Mouse (Mus musculus) liver, embryonic 14.5 days (tissue): ENCODE data around the gene Gm17018. TPM values are rescaled to one million over a fixed set of nuclear protein-coding genes. Genes with fewer than 3 reads are reported as not detected.

ENCODE experiments used
- ATAC-seq: fragments of 200-750 bp; cut with Nextera tagmentation; 2 replicates; pipeline ENCODE4 v1.8.0; 2017; ENCODE audit warnings: moderate number of reproducible peaks, mild to moderate bottlenecking, moderate library complexity; ENCODE audit not compliant: insufficient read depth
- DNase-seq, 3 experiments: peaks; one replicate each; pipeline ENCODE4 v3.0.0-alpha.2; 2012 to 2013; ENCODE audit warnings: low read depth in 3 of 3, low spot score in 3 of 3
- H3K27ac ChIP-seq: fragments of 300-500 bp; sonication (generic); 2 replicates; pipeline ENCODE4 v1.5.1; 2014; ENCODE audit warnings: moderate library complexity, mild to moderate bottlenecking, control low read depth, inconsistent platforms
- H3K27me3 ChIP-seq: fragments of 300-500 bp; sonication (generic); 2 replicates; pipeline ENCODE4 v1.6.1; 2014; ENCODE audit warnings: mild to moderate bottlenecking, low read length, moderate library complexity; ENCODE audit not compliant: control insufficient read depth, insufficient read depth
- H3K36me3 ChIP-seq: fragments of 300-500 bp; sonication (generic); replicated peaks from 2 replicates; pipeline ENCODE4 v1.6.1; 2014; ENCODE audit warnings: low read depth; ENCODE audit not compliant: control insufficient read depth, insufficient read depth
- H3K4me1 ChIP-seq, 2 experiments: fragments of 200-500 bp in 1 of 2; fragments of 300-500 bp in 1 of 2; sonication (generic) in 1 of 2; replicated peaks; 2 replicates each; pipeline ENCODE4 v1.6.1; 2012 to 2014; ENCODE audit warnings: antibody characterized with exemption in 1 of 2, inconsistent platforms in 1 of 2, low read length in 1 of 2; ENCODE audit not compliant: control insufficient read depth in 2 of 2, insufficient read depth in 2 of 2
- H3K4me2 ChIP-seq: fragments of 300-500 bp; sonication (generic); 2 replicates; pipeline ENCODE4 v1.6.1; 2014; ENCODE audit warnings: low read depth, mild to moderate bottlenecking, control low read depth, moderate library complexity
- H3K4me3 ChIP-seq, 2 experiments: fragments of 200-500 bp in 1 of 2; fragments of 300-500 bp in 1 of 2; sonication (generic) in 1 of 2; 2 replicates each; pipeline ENCODE4 v1.5.1; 2012 to 2014; ENCODE audit warnings: low read depth in 2 of 2, low read length in 2 of 2, mild to moderate bottlenecking in 2 of 2, control low read depth in 1 of 2, inconsistent platforms in 1 of 2, moderate library complexity in 1 of 2; ENCODE audit not compliant: insufficient read depth in 1 of 2
- H3K9ac ChIP-seq: fragments of 300-500 bp; sonication (generic); replicated peaks from 2 replicates; pipeline ENCODE4 v1.6.1; 2014; ENCODE audit warnings: mild to moderate bottlenecking, control low read depth, moderate library complexity
- H3K9me3 ChIP-seq: fragments of 300-500 bp; sonication (generic); 2 replicates; pipeline ENCODE4 v1.6.1; 2016; ENCODE audit warnings: low read length, mixed read lengths; ENCODE audit not compliant: control insufficient read depth
- CTCF ChIP-seq: IDR thresholded peaks from 2 replicates; pipeline ENCODE4 v1.5.1; 2016; ENCODE audit warnings: antibody characterized with exemption, low read depth, control low read depth
- EP300 ChIP-seq: IDR thresholded peaks from 2 replicates; pipeline ENCODE4 v1.6.1; 2016; ENCODE audit warnings: antibody characterized with exemption, low read depth
- WGBS: fragments of 180-500 bp; shearing (Covaris S2); extraction: QIAGEN DNeasy Blood & Tissue Kit; methylation state at CpG from one replicate; pipeline ENCODE4 v1.1.7; 2014; ENCODE audit not compliant: insufficient replicate concordance; 5-methylcytosine and 5-hydroxymethylcytosine counted together
- polyA plus RNA-seq, 2 experiments: library from polyadenylated mRNA; depleted of rRNA in 1 of 2; stranded (reverse) in 1 of 2; unstranded in 1 of 2; fragments of >200 nt; fragmentation: Nextera tagmentation in 1 of 2; extraction: Ambion mirVana in 1 of 2; gene quantifications; 2 replicates each; pipeline versions ENCODE4 v1.2.1 to v1.2.3; 2012 to 2014

The Gm17018 gene
- polyA plus RNA-seq, 2 experiments = 7.5 to 15.5 TPM

- Histone ChIP-seq H3K4me3 (no peak overlapping the region), H3K36me3 (peaks cover 9% of the 10 kb centered on the region), H3K9me3 (no peaks in the 10 kb centered on the region), H3K27me3 (no peaks in the 10 kb centered on the region), H3K27ac (no peak overlapping the region), H3K4me1 (peaks cover 0 to 15% of the 10 kb centered on the region in 2 experiments; a peak in 3 of 4 replicates), H3K9ac (no peak overlapping the region), H3K4me2 (no peak overlapping the region)
- TF ChIP-seq CTCF (no peak), EP300 (no peak)
- DNase-seq (no peak), ATAC-seq (no peak)
- WGBS = 51% methylated on average over 7 of the region's 7 CpGs
Measured at GRCm38 (mm10) chr19:45533617-45534016, 26.8 kb upstream of the Gm17018 start.

GRCm38 (mm10) chr19:45535214-45535735, 25.1 kb upstream of the Gm17018 start:
- H3K27me3 ChIP-seq = no peaks in the 10 kb centered on the region
- no peak overlapping the region for H3K4me3 ChIP-seq
- H3K36me3 ChIP-seq = no peaks in the 10 kb centered on the region
- no peak overlapping the region for H3K9ac ChIP-seq
- H3K9me3 ChIP-seq = no peaks in the 10 kb centered on the region
- no peak for ATAC-seq
- WGBS = 78% methylated on average over 8 of the region's 8 CpGs
- TF ChIP-seq EP300 (no peak), CTCF (no peak)
- H3K4me1 ChIP-seq = peaks cover 0 to 12% of the 10 kb centered on the region in 2 experiments; a peak in 3 of 4 replicates
- DNase-seq = no peak
- H3K4me2 ChIP-seq = no peak overlapping the region
- no peak overlapping the region for H3K27ac ChIP-seq

- no peak overlapping the region for H3K4me2 ChIP-seq
- no peak for TF ChIP-seq CTCF
- no peak for TF ChIP-seq EP300
- DNase-seq (no peak), ATAC-seq (no peak)
- no peaks in the 10 kb centered on the region for H3K27me3 ChIP-seq
- no peaks in the 10 kb centered on the region for H3K36me3 ChIP-seq
- 58% methylated on average over 6 of the region's 6 CpGs for WGBS
- no peaks in the 10 kb centered on the region for H3K9me3 ChIP-seq
- H3K4me1 ChIP-seq = peaks cover 0 to 12% of the 10 kb centered on the region in 2 experiments; a peak in 3 of 4 replicates
- no peak overlapping the region for H3K9ac ChIP-seq
- H3K4me3 ChIP-seq = no peak overlapping the region
- H3K27ac ChIP-seq = no peak overlapping the region
Measured at GRCm38 (mm10) chr19:45535929-45536328, 24.5 kb upstream of the Gm17018 start.

GRCm38 (mm10) chr19:45537505-45537904, 22.9 kb upstream of the Gm17018 start:
- Histone ChIP-seq H3K4me2 (no peak overlapping the region), H3K27me3 (peaks cover 5% of the 10 kb centered on the region), H3K9ac (no peak overlapping the region), H3K36me3 (no peaks in the 10 kb centered on the region), H3K4me1 (peaks cover 0 to 17% of the 10 kb centered on the region in 2 experiments; a peak in 3 of 4 replicates), H3K9me3 (no peaks in the 10 kb centered on the region), H3K4me3 (no peak overlapping the region), H3K27ac (no peak overlapping the region)
- DNase-seq (no peak), ATAC-seq (no peak)
- TF ChIP-seq CTCF = peak; percentile 88
- TF ChIP-seq EP300 = no peak
- 28% methylated on average over 1 of the region's 1 CpGs for WGBS

GRCm38 (mm10) chr19:45540657-45541408, 19.6 kb upstream of the Gm17018 start:
- peak overlapping the region; percentile 6 to 48; a peak in 2 of 4 replicates for H3K4me3 ChIP-seq
- DNase-seq (no peak), ATAC-seq (peak; percentile 5; the same call in 1 of the 2 replicates)
- no peak overlapping the region for H3K9ac ChIP-seq
- H3K36me3 ChIP-seq = no peaks in the 10 kb centered on the region
- peaks cover 0 to 20% of the 10 kb centered on the region in 2 experiments; a peak in 3 of 4 replicates for H3K4me1 ChIP-seq
- 42% methylated on average over 8 of the region's 8 CpGs for WGBS
- no peak overlapping the region for H3K27ac ChIP-seq
- TF ChIP-seq EP300 = no peak
- TF ChIP-seq CTCF = no peak
- H3K27me3 ChIP-seq = peaks cover 5% of the 10 kb centered on the region
- H3K9me3 ChIP-seq = no peaks in the 10 kb centered on the region
- H3K4me2 ChIP-seq = peak overlapping the region; percentile 74
